Mouse (Mus musculus) bone marrow macrophage, adult 2 months (primary cell): ENCODE measurements around the gene Ffar2.

Experiments used
- CTCF ChIP-seq: IDR thresholded peaks from 2 replicates; pipeline ENCODE4 v1.5.1; 2012; ENCODE audit warnings: low read depth, mild to moderate bottlenecking, low read length, moderate library complexity
- POLR2A ChIP-seq: IDR thresholded peaks from 2 replicates; pipeline ENCODE4 v1.6.1; 2012; ENCODE audit warnings: mild to moderate bottlenecking, low read depth, low read length, borderline replicate concordance

- TF ChIP-seq CTCF (no peak), POLR2A (no peak)
Observed at GRCm38 (mm10) chr7:30803256-30803655, 20.3 kb downstream of the Ffar2 start.
